8 mouse cellular contexts compared by ENCODE assay signal in the genomic region with DNA sequence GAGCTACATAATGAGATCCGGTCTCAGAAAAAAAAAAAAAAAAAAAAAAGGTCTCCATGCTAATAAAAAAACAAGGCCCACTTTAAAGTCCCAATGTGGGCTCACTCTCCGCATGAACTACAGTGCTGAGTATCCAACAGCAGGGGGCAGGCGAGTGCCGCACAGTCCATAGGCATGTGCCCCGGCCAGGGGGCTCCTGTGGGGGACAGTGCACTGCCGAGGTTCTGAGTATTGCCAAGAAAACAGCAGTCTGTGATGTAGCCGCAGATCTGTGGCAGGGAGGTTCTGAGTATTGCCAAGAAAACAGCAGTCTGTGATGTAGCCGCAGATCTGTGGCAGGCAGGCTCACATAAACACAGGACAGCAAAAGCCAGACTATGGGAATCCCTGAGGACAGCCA. TPM values are rescaled to one million over a fixed set of nuclear protein-coding genes. Genes with fewer than 3 reads are reported as not detected.
DNase-seq lines count a peak whose midpoint lies in the region; ATAC-seq and TF ChIP-seq lines count a peak whose summit lies in the region.

No protein-coding gene starts in this region.

- H3K36me3 ChIP-seq in heart, embryonic 13.5 days = peaks cover 49% of the 10 kb centered on the region
- peaks cover 6% of the 10 kb centered on the region for H3K36me3 ChIP-seq in heart, embryonic 11.5 days (ENCODE audit: control insufficient read depth, insufficient read depth, low read length)
- H3K36me3 ChIP-seq in forebrain, embryonic 14.5 days (ENCODE audit: control insufficient read depth, insufficient read depth, low read length) = peaks cover 44% of the 10 kb centered on the region
- H3K36me3 ChIP-seq in midbrain, embryonic 11.5 days (ENCODE audit: control insufficient read depth, insufficient read depth, low read length) = peaks cover 8% of the 10 kb centered on the region
- no peaks in the 10 kb centered on the region; the same call in 1 of the 2 replicates for H3K36me3 ChIP-seq in stomach, postnatal 0 days (ENCODE audit: control insufficient read depth, insufficient read depth, low read length)

- WGBS in heart, embryonic 13.5 days = 17% methylated on average over 8 of the region's 8 CpGs
- WGBS in heart, embryonic 11.5 days (ENCODE audit: insufficient replicate concordance) = 28% methylated on average over 8 of the region's 8 CpGs
- 12% methylated on average over 8 of the region's 8 CpGs for WGBS in forebrain, embryonic 14.5 days
- WGBS in midbrain, embryonic 11.5 days = 22% methylated on average over 8 of the region's 8 CpGs
- WGBS in stomach, postnatal 0 days = 12% methylated on average over 8 of the region's 8 CpGs

- no peaks in the 10 kb centered on the region for H3K9me3 ChIP-seq in heart, embryonic 13.5 days
- H3K9me3 ChIP-seq in heart, embryonic 11.5 days (replicated peaks; ENCODE audit: control insufficient read depth, low read length) = no peaks in the 10 kb centered on the region
- no peaks in the 10 kb centered on the region for H3K9me3 ChIP-seq in forebrain, embryonic 14.5 days (replicated peaks; ENCODE audit: control insufficient read depth, low read length)
- no peaks in the 10 kb centered on the region for H3K9me3 ChIP-seq in midbrain, embryonic 11.5 days (ENCODE audit: control insufficient read depth, low read length)
- no peaks in the 10 kb centered on the region for H3K9me3 ChIP-seq in stomach, postnatal 0 days (ENCODE audit: control insufficient read depth, low read length)

- no peak overlapping the region; the same call in 1 of the 2 replicates for H3K9ac ChIP-seq in heart, embryonic 13.5 days
- H3K9ac ChIP-seq in heart, embryonic 11.5 days (ENCODE audit: low read depth, low read length) = no peak overlapping the region
- H3K9ac ChIP-seq in forebrain, embryonic 14.5 days (ENCODE audit: low read length) = no peak overlapping the region
- no peak overlapping the region for H3K9ac ChIP-seq in midbrain, embryonic 11.5 days (ENCODE audit: low read length)
- no peak overlapping the region for H3K9ac ChIP-seq in stomach, postnatal 0 days (ENCODE audit: low read length)

- H3K4me2 ChIP-seq in heart, embryonic 13.5 days = no peak overlapping the region
- H3K4me2 ChIP-seq in heart, embryonic 11.5 days = no peak overlapping the region
- H3K4me2 ChIP-seq in forebrain, embryonic 14.5 days (ENCODE audit: low read length) = no peak overlapping the region
- H3K4me2 ChIP-seq in midbrain, embryonic 11.5 days = no peak overlapping the region
- no peak overlapping the region for H3K4me2 ChIP-seq in stomach, postnatal 0 days (replicated peaks; ENCODE audit: low read depth)

- H3K4me1 ChIP-seq in heart, embryonic 13.5 days = peaks cover 4% of the 10 kb centered on the region; the same call in 1 of the 2 replicates
- H3K4me1 ChIP-seq in heart, embryonic 11.5 days (ENCODE audit: control insufficient read depth, insufficient read depth, low read length) = no peaks in the 10 kb centered on the region; the same call in 1 of the 2 replicates
- H3K4me1 ChIP-seq in forebrain, embryonic 14.5 days (ENCODE audit: control insufficient read depth, insufficient read depth, low read length) = peaks cover 18% of the 10 kb centered on the region
- peaks cover 17% of the 10 kb centered on the region for H3K4me1 ChIP-seq in midbrain, embryonic 11.5 days (ENCODE audit: control insufficient read depth, insufficient read depth, low read length)
- no peaks in the 10 kb centered on the region for H3K4me1 ChIP-seq in stomach, postnatal 0 days (replicated peaks; ENCODE audit: control insufficient read depth, insufficient read depth)

- peak; percentile 54 for DNase-seq in CD4-positive helper T cell, adult 2 months (ENCODE audit: low read depth, low spot score)
- peak; percentile 48 for DNase-seq in brain, adult 2 months (ENCODE audit: low read depth, low spot score)
- peak; percentile 82 for DNase-seq in forebrain, embryonic 14.5 days (ENCODE audit: low spot score)
- DNase-seq in kidney, postnatal 14 days = peak; percentile 76
- peak; percentile 95 for DNase-seq in midbrain, embryonic 11.5 days (ENCODE audit: low spot score, missing footprints)
- peak; percentile 71 for DNase-seq in stomach, postnatal 0 days (ENCODE audit: low spot score)

- no peak; the same call in 1 of the 2 replicates for ATAC-seq in heart, embryonic 13.5 days (ENCODE audit: extremely low read depth, insufficient number of reproducible peaks, low FRiP score, low TSS enrichment)
- no peak for ATAC-seq in heart, embryonic 11.5 days (replicated peaks; ENCODE audit: insufficient number of reproducible peaks, low FRiP score, low TSS enrichment)
- peak; percentile 64 for ATAC-seq in forebrain, embryonic 14.5 days
- peak; percentile 61; the same call in 1 of the 2 replicates for ATAC-seq in midbrain, embryonic 11.5 days (ENCODE audit: low FRiP score)
- peak; percentile 67 for ATAC-seq in stomach, postnatal 0 days (ENCODE audit: low FRiP score, low TSS enrichment)

- no peak for TF ChIP-seq EP300 in stomach, postnatal 0 days (optimal IDR thresholded peaks at IDR 0.05)

- TF ChIP-seq CTCF in stomach, postnatal 0 days (IDR thresholded peaks at IDR 0.05; ENCODE audit: low read depth) = peak; percentile 95

- H3K27ac ChIP-seq in heart, embryonic 13.5 days (replicated peaks) = 0 out of 2 replicates have a peak overlapping the region, but pooled peaks have one; percentile 32
- no peak overlapping the region for H3K27ac ChIP-seq in heart, embryonic 11.5 days (ENCODE audit: low read depth, low read length)
- no peak overlapping the region for H3K27ac ChIP-seq in forebrain, embryonic 14.5 days (ENCODE audit: low read depth, low read length)
- H3K27ac ChIP-seq in midbrain, embryonic 11.5 days (ENCODE audit: low read depth, low read length) = no peak overlapping the region
- peak overlapping the region; percentile 65; the same call in 1 of the 2 replicates for H3K27ac ChIP-seq in stomach, postnatal 0 days (replicated peaks)

- no peaks in the 10 kb centered on the region for H3K27me3 ChIP-seq in heart, embryonic 13.5 days (replicated peaks)
- H3K27me3 ChIP-seq in heart, embryonic 11.5 days (ENCODE audit: control insufficient read depth, insufficient read depth, low read length) = no peaks in the 10 kb centered on the region
- no peaks in the 10 kb centered on the region for H3K27me3 ChIP-seq in forebrain, embryonic 14.5 days (replicated peaks; ENCODE audit: control insufficient read depth, insufficient read depth, low read length)
- no peaks in the 10 kb centered on the region for H3K27me3 ChIP-seq in midbrain, embryonic 11.5 days (ENCODE audit: control insufficient read depth, insufficient read depth, low read length)
- H3K27me3 ChIP-seq in stomach, postnatal 0 days (ENCODE audit: control insufficient read depth, insufficient read depth, low read length) = no peaks in the 10 kb centered on the region

- no peak overlapping the region for H3K4me3 ChIP-seq in heart, embryonic 13.5 days
- no peak overlapping the region for H3K4me3 ChIP-seq in heart, embryonic 11.5 days (ENCODE audit: low read depth, low read length)
- no peak overlapping the region for H3K4me3 ChIP-seq in forebrain, embryonic 14.5 days (ENCODE audit: low read depth, low read length)
- H3K4me3 ChIP-seq in midbrain, embryonic 11.5 days (ENCODE audit: low read depth, low read length) = no peak overlapping the region
- no peak overlapping the region for H3K4me3 ChIP-seq in stomach, postnatal 0 days (ENCODE audit: low read depth, low read length)

RNA-seq across cellular contexts. Expression of gene Crocc, which starts 15.5 kb away (rescaled TPM):
- polyA plus RNA-seq in heart, embryonic 13.5 days (2015; fragmentation: Nextera tagmentation; extraction: Ambion mirVana) = 3.4 and 3.5 TPM in 2 replicates
- polyA plus RNA-seq in heart, embryonic 11.5 days (2014; fragmentation: Nextera tagmentation; extraction: Ambion mirVana) = 4.5 and 4.7 TPM in 2 replicates
- polyA plus RNA-seq in forebrain, embryonic 14.5 days (2014; fragmentation: Nextera tagmentation; extraction: Ambion mirVana) = 6.6 and 7.8 TPM in 2 replicates
- 6.3 and 8.3 TPM in 2 replicates for polyA plus RNA-seq in midbrain, embryonic 11.5 days (2014; fragmentation: Nextera tagmentation; extraction: Ambion mirVana)
- polyA plus RNA-seq in stomach, postnatal 0 days (2015; fragmentation: Nextera tagmentation; extraction: Ambion mirVana) = 1.4 and 1.6 TPM in 2 replicates

RNA-seq across cellular contexts. Expression of gene Necap2, which starts 33.3 kb away (rescaled TPM):
- polyA plus RNA-seq in heart, embryonic 13.5 days (2015; fragmentation: Nextera tagmentation; extraction: Ambion mirVana) = 39.7 and 43.7 TPM in 2 replicates
- 34.4 and 41.9 TPM in 2 replicates for polyA plus RNA-seq in heart, embryonic 11.5 days (2014; fragmentation: Nextera tagmentation; extraction: Ambion mirVana)
- polyA plus RNA-seq in forebrain, embryonic 14.5 days (2014; fragmentation: Nextera tagmentation; extraction: Ambion mirVana) = 36.6 and 41.8 TPM in 2 replicates
- polyA plus RNA-seq in midbrain, embryonic 11.5 days (2014; fragmentation: Nextera tagmentation; extraction: Ambion mirVana) = 40.0 and 43.5 TPM in 2 replicates
- polyA plus RNA-seq in stomach, postnatal 0 days (2015; fragmentation: Nextera tagmentation; extraction: Ambion mirVana) = 77.7 and 81.1 TPM in 2 replicates

RNA-seq across cellular contexts. Expression of gene Mfap2, which starts 34.6 kb away (rescaled TPM):
- 273 and 299 TPM in 2 replicates for polyA plus RNA-seq in heart, embryonic 13.5 days (2015; fragmentation: Nextera tagmentation; extraction: Ambion mirVana)
- polyA plus RNA-seq in heart, embryonic 11.5 days (2014; fragmentation: Nextera tagmentation; extraction: Ambion mirVana) = 246 and 248 TPM in 2 replicates
- polyA plus RNA-seq in forebrain, embryonic 14.5 days (2014; fragmentation: Nextera tagmentation; extraction: Ambion mirVana) = 255 and 287 TPM in 2 replicates
- polyA plus RNA-seq in midbrain, embryonic 11.5 days (2014; fragmentation: Nextera tagmentation; extraction: Ambion mirVana) = 250 and 254 TPM in 2 replicates
- polyA plus RNA-seq in stomach, postnatal 0 days (2015; fragmentation: Nextera tagmentation; extraction: Ambion mirVana) = 244 and 247 TPM in 2 replicates

RNA-seq across cellular contexts. Expression of gene Spata21, which starts 43.3 kb away (rescaled TPM):
- polyA plus RNA-seq in heart, embryonic 13.5 days (2015; fragmentation: Nextera tagmentation; extraction: Ambion mirVana) = not detected in 2 replicates
- polyA plus RNA-seq in heart, embryonic 11.5 days (2014; fragmentation: Nextera tagmentation; extraction: Ambion mirVana) = 0.64 TPM in 1 of 2 replicates, not detected in the other
- 0.19 TPM in 1 of 2 replicates, not detected in the other for polyA plus RNA-seq in forebrain, embryonic 14.5 days (2014; fragmentation: Nextera tagmentation; extraction: Ambion mirVana)
- not detected in 2 replicates for polyA plus RNA-seq in midbrain, embryonic 11.5 days (2014; fragmentation: Nextera tagmentation; extraction: Ambion mirVana)
- 0.05 and 0.11 TPM in 2 replicates for polyA plus RNA-seq in stomach, postnatal 0 days (2015; fragmentation: Nextera tagmentation; extraction: Ambion mirVana)

RNA-seq across cellular contexts. Expression of gene Atp13a2, which starts 58.1 kb away (rescaled TPM):
- 28.7 and 29.4 TPM in 2 replicates for polyA plus RNA-seq in heart, embryonic 13.5 days (2015; fragmentation: Nextera tagmentation; extraction: Ambion mirVana)
- 18.2 and 18.9 TPM in 2 replicates for polyA plus RNA-seq in heart, embryonic 11.5 days (2014; fragmentation: Nextera tagmentation; extraction: Ambion mirVana)
- 79.9 and 110 TPM in 2 replicates for polyA plus RNA-seq in forebrain, embryonic 14.5 days (2014; fragmentation: Nextera tagmentation; extraction: Ambion mirVana)
- 28.5 and 33.4 TPM in 2 replicates for polyA plus RNA-seq in midbrain, embryonic 11.5 days (2014; fragmentation: Nextera tagmentation; extraction: Ambion mirVana)
- 14.4 and 15.9 TPM in 2 replicates for polyA plus RNA-seq in stomach, postnatal 0 days (2015; fragmentation: Nextera tagmentation; extraction: Ambion mirVana)

Comparison
In these comparisons a context has a peak if more than half of its experiments do, and no peak if none do; other contexts are left out.
1. H3K27ac ChIP-seq: peak in heart, embryonic 13.5 days (single experiment) and stomach, postnatal 0 days (single experiment); none in heart, embryonic 11.5 days (single experiment), forebrain, embryonic 14.5 days (single experiment) and midbrain, embryonic 11.5 days (single experiment).
2. ATAC-seq: peak in forebrain, embryonic 14.5 days (single experiment), midbrain, embryonic 11.5 days (single experiment) and stomach, postnatal 0 days (single experiment); none in heart, embryonic 13.5 days (single experiment) and heart, embryonic 11.5 days (single experiment).
3. Peak in every context shown above with its lines, with median percentiles within 50 percentile points of each other: DNase-seq.